Mouse (Mus musculus) lung, postnatal 0 days (tissue): Measurements from ENCODE around the gene Gm20708. TPM values are rescaled to one million over a fixed set of nuclear protein-coding genes. Genes with fewer than 3 reads are reported as not detected.
"Not testable (repeated sequence)": the region's sequence is repeated elsewhere in the genome, so short reads cannot be mapped to it uniquely, and the experiment has no call there.

Source experiments
- ATAC-seq: fragments of 200-750 bp; cut with Nextera tagmentation; 2 replicates; pipeline ENCODE4 v1.8.0; 2017; ENCODE audit warnings: moderate library complexity
- DNase-seq: peaks from one replicate; pipeline ENCODE4 v3.0.0-alpha.2; 2016; ENCODE audit warnings: low spot score
- H3K27ac ChIP-seq: fragments of 300-500 bp; sonication (generic); 2 replicates; pipeline ENCODE4 v1.5.1; 2014; ENCODE audit warnings: antibody characterized with exemption, mild to moderate bottlenecking, low read length, mixed read lengths
- H3K27me3 ChIP-seq: fragments of 300-500 bp; sonication (generic); replicated peaks from 2 replicates; pipeline ENCODE4 v1.6.1; 2014; ENCODE audit warnings: low read length, mixed read lengths; ENCODE audit not compliant: insufficient read depth
- H3K36me3 ChIP-seq: fragments of 300-500 bp; sonication (generic); 2 replicates; pipeline ENCODE4 v1.6.1; 2014; ENCODE audit warnings: low read length, mixed read lengths; ENCODE audit not compliant: insufficient read depth
- H3K4me1 ChIP-seq: fragments of 300-500 bp; sonication (generic); 2 replicates; pipeline ENCODE4 v1.6.1; 2014; ENCODE audit warnings: antibody characterized with exemption, low read depth, low read length, mixed read lengths; ENCODE audit not compliant: insufficient read depth
- H3K4me2 ChIP-seq: fragments of 300-500 bp; sonication (generic); replicated peaks from 2 replicates; pipeline ENCODE4 v1.6.1; 2014; ENCODE audit warnings: low read depth, mild to moderate bottlenecking, low read length, moderate library complexity, mixed read lengths
- H3K4me3 ChIP-seq: fragments of 300-500 bp; sonication (generic); 2 replicates; pipeline ENCODE4 v1.5.1; 2014; ENCODE audit warnings: low read depth, low read length
- H3K9ac ChIP-seq: fragments of 300-500 bp; sonication (generic); replicated peaks from 2 replicates; pipeline ENCODE4 v1.6.1; 2014; ENCODE audit warnings: low read depth, mild to moderate bottlenecking
- H3K9me3 ChIP-seq: fragments of 300-500 bp; sonication (generic); 2 replicates; pipeline ENCODE4 v1.6.1; 2016; ENCODE audit warnings: low read length, mixed read lengths
- CTCF ChIP-seq: IDR thresholded peaks from 2 replicates; pipeline ENCODE4 v1.5.1; 2016; ENCODE audit warnings: antibody characterized with exemption, mild to moderate bottlenecking
- EP300 ChIP-seq: IDR thresholded peaks from 2 replicates; pipeline ENCODE4 v1.6.1; 2016; ENCODE audit warnings: antibody characterized with exemption, mild to moderate bottlenecking, control low read depth
- WGBS: fragments of 180-500 bp; shearing (Covaris S2); extraction: QIAGEN DNeasy Blood & Tissue Kit; methylation state at CpG from one replicate; pipeline ENCODE4 v1.1.7; 2014; 5-methylcytosine and 5-hydroxymethylcytosine counted together
- polyA plus RNA-seq: library from polyadenylated mRNA; unstranded; fragments of >200 nt; fragmentation: Nextera tagmentation; extraction: Ambion mirVana; gene quantifications from 2 replicates; pipeline ENCODE4 v1.2.1, GENCODE M21; 2015

The Gm20708 gene
- polyA plus RNA-seq, 1 experiment from 2014 or later = 0.27 TPM

GRCm38 (mm10) chr11:117783683-117784309, 25.7 kb upstream of the Gm20708 start:
- DNase-seq (peak; percentile 56), ATAC-seq (no peak)
- H3K4me3 ChIP-seq = no peak overlapping the region
- no peaks in the 10 kb centered on the region for H3K27me3 ChIP-seq
- H3K27ac ChIP-seq = no peak overlapping the region
- WGBS = 40% methylated on average over 10 of the region's 10 CpGs
- no peak overlapping the region for H3K9ac ChIP-seq
- H3K4me1 ChIP-seq = peaks cover 26% of the 10 kb centered on the region; the same call in 1 of the 2 replicates
- H3K36me3 ChIP-seq = no peaks in the 10 kb centered on the region
- TF ChIP-seq EP300 = no peak
- TF ChIP-seq CTCF = no peak
- peak overlapping the region; percentile 87 for H3K4me2 ChIP-seq
- no peaks in the 10 kb centered on the region for H3K9me3 ChIP-seq

GRCm38 (mm10) chr11:117786294-117786693, 23.2 kb upstream of the Gm20708 start:
- Histone ChIP-seq H3K27ac (no peak overlapping the region), H3K27me3 (no peaks in the 10 kb centered on the region), H3K36me3 (no peaks in the 10 kb centered on the region), H3K4me1 (peaks cover 18% of the 10 kb centered on the region; the same call in 1 of the 2 replicates), H3K4me2 (no peak overlapping the region), H3K9ac (no peak overlapping the region), H3K9me3 (no peaks in the 10 kb centered on the region), H3K4me3 (no peak overlapping the region)
- DNase-seq (peak; percentile 72), ATAC-seq (no peak)
- no peak for TF ChIP-seq EP300
- TF ChIP-seq CTCF = peak; percentile 86
- 10% methylated on average over 10 of the region's 10 CpGs for WGBS

- H3K9ac ChIP-seq, H3K4me1 ChIP-seq, H3K27me3 ChIP-seq, H3K27ac ChIP-seq, H3K9me3 ChIP-seq, DNase-seq, H3K4me2 ChIP-seq, H3K4me3 ChIP-seq, H3K36me3 ChIP-seq, ATAC-seq: not testable (repeated sequence)
- 70% methylated on average over 7 of the region's 7 CpGs for WGBS
These were observed 21.0 kb upstream of the Gm20708 start for GRCm38 (mm10) chr11:117788481-117788880.

- H3K4me1 ChIP-seq = 0 out of 2 replicates have a peak, but pooled peaks cover 2% of the 10 kb centered on the region
- H3K9ac ChIP-seq = no peak overlapping the region
- 0 out of 2 replicates have a peak overlapping the region, but pooled peaks have one; percentile 5 for H3K4me3 ChIP-seq
- H3K36me3 ChIP-seq = no peaks in the 10 kb centered on the region
- H3K27me3 ChIP-seq = no peaks in the 10 kb centered on the region
- H3K27ac ChIP-seq = 0 out of 2 replicates have a peak overlapping the region, but pooled peaks have one; percentile 38
- H3K4me2 ChIP-seq = peak overlapping the region; percentile 52
- 5% methylated on average over 14 of the region's 14 CpGs for WGBS
- ATAC-seq = peak; percentile 51
- DNase-seq = peak; percentile 79
- TF ChIP-seq CTCF (peak; percentile 89), EP300 (no peak)
- no peaks in the 10 kb centered on the region for H3K9me3 ChIP-seq
These were observed 19.2 kb upstream of the Gm20708 start for GRCm38 (mm10) chr11:117790286-117790685.

GRCm38 (mm10) chr11:117790703-117791440, 18.6 kb upstream of the Gm20708 start:
- Histone ChIP-seq H3K27ac (0 out of 2 replicates have a peak overlapping the region, but pooled peaks have one; percentile 38), H3K4me2 (peak overlapping the region; percentile 52)
- TF ChIP-seq CTCF (peak; percentile 48), EP300 (no peak)

GRCm38 (mm10) chr11:117791441-117791761, 18.1 kb upstream of the Gm20708 start:
- WGBS = 91% methylated on average over 9 of the region's 9 CpGs
- no peaks in the 10 kb centered on the region for H3K36me3 ChIP-seq
- TF ChIP-seq EP300 (no peak), CTCF (no peak)
- H3K4me1 ChIP-seq = 0 out of 2 replicates have a peak, but pooled peaks cover 2% of the 10 kb centered on the region
- H3K9ac ChIP-seq = no peak overlapping the region
- DNase-seq = no peak
- ATAC-seq = no peak
- H3K27ac ChIP-seq = no peak overlapping the region
- no peaks in the 10 kb centered on the region for H3K9me3 ChIP-seq
- H3K4me2 ChIP-seq = no peak overlapping the region
- H3K4me3 ChIP-seq = no peak overlapping the region
- H3K27me3 ChIP-seq = no peaks in the 10 kb centered on the region

More at GRCm38 (mm10) chr11:117790703-117791440, 18.6 kb upstream of the Gm20708 start:
- 0 out of 2 replicates have a peak overlapping the region, but pooled peaks have one; percentile 5 for H3K4me3 ChIP-seq
- H3K4me1 ChIP-seq = 0 out of 2 replicates have a peak, but pooled peaks cover 2% of the 10 kb centered on the region
- DNase-seq (peak; percentile 70), ATAC-seq (peak; percentile 73)
- H3K27me3 ChIP-seq = no peaks in the 10 kb centered on the region
- H3K36me3 ChIP-seq = no peaks in the 10 kb centered on the region
- H3K9me3 ChIP-seq = no peaks in the 10 kb centered on the region
- 35% methylated on average over 20 of the region's 23 CpGs for WGBS
- no peak overlapping the region for H3K9ac ChIP-seq
